Mouse (Mus musculus) cortical plate, adult 2 months (tissue): ENCODE measurements around the gene Cyp26b1. TPM values are rescaled to one million over a fixed set of nuclear protein-coding genes. Genes with fewer than 3 reads are reported as not detected.

Experiments used
- H3K27ac ChIP-seq: fragments of 200-500 bp; 2 replicates; pipeline ENCODE4 v1.5.1; 2012; ENCODE audit warnings: low read length, control low read depth, inconsistent platforms; ENCODE audit not compliant: insufficient read depth
- H3K4me1 ChIP-seq: fragments of 200-500 bp; 2 replicates; pipeline ENCODE4 v1.6.1; 2011; ENCODE audit warnings: low read length; ENCODE audit not compliant: control insufficient read depth, insufficient read depth
- H3K4me3 ChIP-seq: fragments of 200-500 bp; 2 replicates; pipeline ENCODE4 v1.5.1; 2011; ENCODE audit warnings: mild to moderate bottlenecking, low read length, control low read depth; ENCODE audit not compliant: insufficient read depth
- CTCF ChIP-seq: fragments of 200-500 bp; IDR thresholded peaks from 2 replicates; pipeline ENCODE4 v1.5.1; 2011; ENCODE audit warnings: mild to moderate bottlenecking, control low read depth, low read length; ENCODE audit not compliant: insufficient read depth; ENCODE audit errors: extremely low read depth
- POLR2A ChIP-seq: fragments of 200-500 bp; IDR thresholded peaks from 2 replicates; pipeline ENCODE4 v1.6.1; 2011; ENCODE audit warnings: mild to moderate bottlenecking, low read length, control low read depth; ENCODE audit not compliant: insufficient read depth; ENCODE audit errors: extremely low read depth
- polyA plus RNA-seq: library from polyadenylated mRNA; depleted of rRNA; stranded (reverse); fragments of >200 nt; gene quantifications from 2 replicates; pipeline ENCODE4 v1.2.3, GENCODE M21; 2012

The Cyp26b1 gene
- polyA plus RNA-seq, 1 experiment: 1.8 TPM

GRCm38 (mm10) chr6:84581833-84582445 is 11.8 kb downstream of the Cyp26b1 start:
- Histone ChIP-seq H3K4me3 (no peak overlapping the region), H3K4me1 (0 out of 2 replicates have a peak, but pooled peaks cover 3% of the 10 kb centered on the region), H3K27ac (no peak overlapping the region)
- TF ChIP-seq CTCF: no peak
- no peak for TF ChIP-seq POLR2A

GRCm38 (mm10) chr6:84580979-84581832 is 12.5 kb downstream of the Cyp26b1 start:
- H3K4me3 ChIP-seq: no peak overlapping the region
- TF ChIP-seq CTCF: no peak
- no peak for TF ChIP-seq POLR2A
- H3K4me1 ChIP-seq: 0 out of 2 replicates have a peak, but pooled peaks cover 3% of the 10 kb centered on the region
- H3K27ac ChIP-seq: no peak overlapping the region

- TF ChIP-seq POLR2A (no peak), CTCF (no peak)
- no peak overlapping the region for H3K4me3 ChIP-seq
- H3K27ac ChIP-seq: no peak overlapping the region
- H3K4me1 ChIP-seq: 0 out of 2 replicates have a peak, but pooled peaks cover 3% of the 10 kb centered on the region
Observed at GRCm38 (mm10) chr6:84579508-84579907, 14.2 kb downstream of the Cyp26b1 start.

- H3K4me1 ChIP-seq: 0 out of 2 replicates have a peak, but pooled peaks cover under 1% of the 10 kb centered on the region
- no peak overlapping the region for H3K4me3 ChIP-seq
- no peak overlapping the region for H3K27ac ChIP-seq
Observed at GRCm38 (mm10) chr6:84578928-84579327, 14.8 kb downstream of the Cyp26b1 start.

GRCm38 (mm10) chr6:84577898-84578297 is 15.8 kb downstream of the Cyp26b1 start:
- TF ChIP-seq CTCF (no peak), POLR2A (no peak)
- Histone ChIP-seq H3K27ac (no peak overlapping the region), H3K4me1 (no peaks in the 10 kb centered on the region), H3K4me3 (no peak overlapping the region)

More at GRCm38 (mm10) chr6:84578928-84579327, 14.8 kb downstream of the Cyp26b1 start:
- TF ChIP-seq POLR2A (no peak), CTCF (peak; percentile 49; the same call in 1 of the 2 replicates)

GRCm38 (mm10) chr6:84573905-84574660 is 19.6 kb downstream of the Cyp26b1 start:
- TF ChIP-seq POLR2A (no peak), CTCF (no peak)
- Histone ChIP-seq H3K4me3 (no peak overlapping the region), H3K4me1 (no peaks in the 10 kb centered on the region), H3K27ac (no peak overlapping the region)

GRCm38 (mm10) chr6:84570039-84570438 is 23.7 kb downstream of the Cyp26b1 start:
- H3K4me3 ChIP-seq: no peak overlapping the region
- TF ChIP-seq POLR2A: no peak
- TF ChIP-seq CTCF: no peak

GRCm38 (mm10) chr6:84569590-84569989 is 24.1 kb downstream of the Cyp26b1 start:
- TF ChIP-seq CTCF: no peak
- TF ChIP-seq POLR2A: no peak
- H3K27ac ChIP-seq: no peak overlapping the region
- H3K4me1 ChIP-seq: no peaks in the 10 kb centered on the region
- no peak overlapping the region for H3K4me3 ChIP-seq

More at GRCm38 (mm10) chr6:84570039-84570438, 23.7 kb downstream of the Cyp26b1 start:
- no peaks in the 10 kb centered on the region for H3K4me1 ChIP-seq
- no peak overlapping the region for H3K27ac ChIP-seq

GRCm38 (mm10) chr6:84568880-84569279 is 24.8 kb downstream of the Cyp26b1 start:
- TF ChIP-seq POLR2A: no peak
- TF ChIP-seq CTCF: no peak
- no peak overlapping the region for H3K27ac ChIP-seq
- no peaks in the 10 kb centered on the region for H3K4me1 ChIP-seq
- no peak overlapping the region for H3K4me3 ChIP-seq
